Mouse (Mus musculus) CD4-positive, CD25-positive, alpha-beta regulatory T cell (primary cell): ENCODE data around the gene Prr5l. TPM values are rescaled to one million over a fixed set of nuclear protein-coding genes. Genes with fewer than 3 reads are reported as not detected.

ENCODE experiments used
- polyA plus RNA-seq: library from polyadenylated mRNA; unstranded; fragments of 100-300 nt; shearing (Covaris generic); gene quantifications from one replicate; pipeline ENCODE4 v1.2.1, GENCODE M21; 2017

Gene Prr5l
- 3.2 TPM for polyA plus RNA-seq

GRCm38 (mm10) chr2:101882998-101883397 lies at the start of gene Prr5l:
TSS of gene Prr5l (minus strand) at chr2:101883027.

GRCm38 (mm10) chr2:101885768-101886438 lies 3.1 kb upstream of the Prr5l start, which contains the start of gene Commd9:
TSS of gene Commd9 (plus strand) at chr2:101886247.

GRCm38 (mm10) chr2:101678236-101679021 lies 204.4 kb downstream of the Prr5l start, which contains the start of gene Traf6:
TSS of gene Traf6 (plus strand) at chr2:101678429.

Other genes with a start within 250 kb of the Prr5l start
- not detected for gene Rag1, start 233.5 kb downstream of the Prr5l start, polyA plus RNA-seq
- 3.4 TPM for gene B230118H07Rik, start 233.5 kb downstream of the Prr5l start, polyA plus RNA-seq
- 35.3 TPM for gene Traf6, start 204.6 kb downstream of the Prr5l start, polyA plus RNA-seq
- 28.7 TPM for gene Commd9, start 3.2 kb upstream of the Prr5l start, polyA plus RNA-seq